Mouse (Mus musculus) E14TG2a.4 (cell line): ENCODE results near the gene Bmp8b.

Source experiments
- CTCF ChIP-seq: conservative IDR thresholded peaks from 2 replicates; pipeline ENCODE4 v1.5.1; 2014; ENCODE audit warnings: low read length
- NANOG ChIP-seq: IDR thresholded peaks from 2 replicates; pipeline ENCODE4 v1.6.1; 2014; ENCODE audit warnings: borderline replicate concordance, low read length, mixed read lengths
- POU5F1 ChIP-seq: IDR thresholded peaks from 2 replicates; pipeline ENCODE4 v1.6.1; 2014; ENCODE audit warnings: low read length, borderline replicate concordance

GRCm38 (mm10) chr4:123139513-123140154 is 34.7 kb downstream of the Bmp8b start, which contains the start of gene Ppie:
- TF ChIP-seq CTCF (no peak), NANOG (no peak), POU5F1 (no peak)
